Mouse (Mus musculus) G1E (cell line): Measurements from ENCODE around the gene Cpeb2. TPM values are rescaled to one million over a fixed set of nuclear protein-coding genes. Genes with fewer than 3 reads are reported as not detected.
A peak's percentile ranks its signal among the peaks of the same experiment; 100 is the strongest.

ENCODE experiments used
- ATAC-seq: 2 replicates; pipeline ENCODE4 v1.8.0; 2016; ENCODE audit warnings: mild to moderate bottlenecking; ENCODE audit not compliant: insufficient number of reproducible peaks, poor library complexity, low FRiP score, severe bottlenecking; ENCODE audit errors: extremely low read depth
- DNase-seq: peaks from one replicate; pipeline ENCODE4 v3.0.0; 2012; ENCODE audit warnings: low spot score
- H3K27me3 ChIP-seq: 2 replicates; pipeline ENCODE4 v1.6.1; 2012; ENCODE audit warnings: mild to moderate bottlenecking, low read length, inconsistent platforms; ENCODE audit not compliant: insufficient read depth
- H3K36me3 ChIP-seq: replicated peaks from 2 replicates; pipeline ENCODE3; 2012; ENCODE audit warnings: mild to moderate bottlenecking, inconsistent platforms
- H3K4me1 ChIP-seq: 2 replicates; pipeline ENCODE4 v1.6.1; 2012; ENCODE audit warnings: low read depth, low read length, inconsistent platforms, mixed read lengths; ENCODE audit not compliant: insufficient read depth
- H3K4me3 ChIP-seq: 2 replicates; pipeline ENCODE4 v1.5.1; 2012; ENCODE audit warnings: low read depth, mild to moderate bottlenecking, inconsistent platforms, low read length, moderate library complexity, mixed read lengths
- H3K9me3 ChIP-seq: replicated peaks from 2 replicates; pipeline ENCODE4 v1.6.1; 2012; ENCODE audit warnings: inconsistent platforms
- CTCF ChIP-seq: IDR thresholded peaks from 2 replicates; pipeline ENCODE4 v1.5.1; 2012; ENCODE audit warnings: low read depth, low read length, inconsistent platforms, mixed read lengths
- GATA1 ChIP-seq: IDR thresholded peaks from 2 replicates; pipeline ENCODE4 v1.6.1; 2012; ENCODE audit warnings: borderline replicate concordance, low read length, inconsistent platforms, mixed read lengths
- GATA2 ChIP-seq: IDR thresholded peaks from 2 replicates; pipeline ENCODE4 v1.6.1; 2012; ENCODE audit warnings: low read depth, low read length, inconsistent platforms, borderline replicate concordance
- POLR2AphosphoS5 ChIP-seq: IDR thresholded peaks from 2 replicates; pipeline ENCODE4 v1.6.1; 2012; ENCODE audit warnings: low read depth, low read length, inconsistent platforms; ENCODE audit not compliant: insufficient replicate concordance
- TAL1 ChIP-seq: conservative IDR thresholded peaks from 2 replicates; pipeline ENCODE4 v1.6.1; 2012; ENCODE audit warnings: low read depth, low read length, inconsistent platforms, mixed read lengths
- polyA plus RNA-seq: library from polyadenylated mRNA; stranded (reverse); fragments of >175 nt; gene quantifications from 2 replicates; pipeline ENCODE4 v1.2.3, GENCODE M21; 2012
- total RNA-seq, 2 experiments: library from RNA; stranded (forward) in 1 of 2; stranded (reverse) in 1 of 2; fragments of 200-1000 nt in 1 of 2; fragments of >200 nt in 1 of 2; fragmentation: Nextera tagmentation in 1 of 2; gene quantifications; 2 replicates each; pipeline ENCODE4 v1.2.3; 2014 to 2017

Gene Cpeb2
- total and polyA plus RNA-seq, 3 experiments = 3.1 to 13.1 (median 7.5) TPM

DNA sequence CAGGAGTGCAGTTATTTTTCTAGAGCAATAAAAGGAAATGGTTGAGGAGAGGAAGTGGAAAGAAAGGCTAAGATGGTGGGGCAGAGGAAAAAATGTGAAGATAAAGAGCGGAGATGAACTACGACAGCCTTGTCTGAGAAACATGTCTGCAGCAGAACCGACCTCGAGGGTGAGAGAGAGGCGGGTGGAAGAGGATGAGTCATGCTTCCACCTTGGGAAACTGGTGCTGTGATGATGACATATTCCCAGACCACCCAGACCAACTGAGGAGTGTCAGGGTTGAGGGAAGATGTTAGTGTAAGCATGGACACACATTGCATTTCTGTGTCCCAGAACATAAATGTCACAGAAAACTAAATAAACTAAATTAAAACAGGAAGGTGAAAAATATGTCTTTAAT lies 5.4 kb upstream of the Cpeb2 start:
- TF ChIP-seq CTCF (no peak), TAL1 (no peak), GATA2 (no peak)
- H3K27me3 ChIP-seq = peaks cover 22% of the 10 kb centered on the region
- no peak for DNase-seq
- no peaks in the 10 kb centered on the region for H3K9me3 ChIP-seq
- H3K36me3 ChIP-seq = no peaks in the 10 kb centered on the region
- H3K4me3 ChIP-seq = no peak overlapping the region
- no peak for ATAC-seq
- H3K4me1 ChIP-seq = peaks cover 9% of the 10 kb centered on the region; the same call in 1 of the 2 replicates

DNA sequence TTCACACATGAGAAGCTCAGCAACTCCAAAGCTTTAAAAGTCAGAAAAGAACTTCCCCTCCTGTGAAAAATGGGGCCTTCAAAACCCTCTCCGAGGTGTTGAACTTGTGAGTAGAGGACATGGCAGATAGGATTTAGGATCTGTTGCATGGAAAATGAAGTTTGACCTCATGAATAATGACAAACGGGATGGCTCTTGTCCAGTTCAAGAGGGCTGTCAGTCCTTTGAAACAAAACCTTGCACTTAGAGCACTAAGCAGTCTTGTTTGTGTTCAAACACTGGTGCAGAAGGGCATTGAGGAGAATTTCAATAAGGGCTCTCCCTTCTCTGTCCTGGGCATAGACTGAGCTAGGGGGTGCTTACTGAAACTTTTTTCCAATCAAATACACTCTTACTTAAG lies 1.9 kb upstream of the Cpeb2 start:
- Histone ChIP-seq H3K36me3 (no peaks in the 10 kb centered on the region), H3K4me3 (no peak overlapping the region), H3K27me3 (peaks cover 24% of the 10 kb centered on the region), H3K4me1 (peaks cover 16% of the 10 kb centered on the region), H3K9me3 (no peaks in the 10 kb centered on the region)
- DNase-seq (no peak), ATAC-seq (no peak)
- TF ChIP-seq POLR2AphosphoS5 (no peak), GATA2 (no peak), GATA1 (no peak), CTCF (no peak), TAL1 (no peak)

DNA sequence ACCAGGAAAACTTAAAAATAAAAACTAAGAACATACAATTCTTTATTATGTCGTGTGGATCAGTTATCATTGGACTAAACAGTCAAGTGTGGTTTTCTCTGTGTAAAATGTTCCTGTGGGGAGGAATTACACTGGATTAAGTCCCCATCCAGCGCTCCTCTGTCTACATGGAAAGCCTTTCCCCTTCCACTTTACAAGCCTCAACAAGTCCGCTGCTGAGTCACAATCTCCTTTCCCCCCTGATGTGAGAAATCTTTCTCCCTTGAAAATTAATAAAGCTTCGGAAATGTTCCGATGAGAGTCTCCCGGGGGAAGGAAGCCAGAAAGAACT lies 856 bp upstream of the Cpeb2 start:
- no peak for DNase-seq
- no peaks in the 10 kb centered on the region for H3K9me3 ChIP-seq
- TF ChIP-seq GATA1 (no peak), GATA2 (no peak)
- H3K36me3 ChIP-seq = peaks cover under 1% of the 10 kb centered on the region
- peaks cover 24% of the 10 kb centered on the region for H3K27me3 ChIP-seq
- peaks cover 16% of the 10 kb centered on the region for H3K4me1 ChIP-seq
- 0 out of 2 replicates have a peak, but pooled peaks have one; percentile 1 for ATAC-seq
- peak overlapping the region; percentile 89 for H3K4me3 ChIP-seq

DNA sequence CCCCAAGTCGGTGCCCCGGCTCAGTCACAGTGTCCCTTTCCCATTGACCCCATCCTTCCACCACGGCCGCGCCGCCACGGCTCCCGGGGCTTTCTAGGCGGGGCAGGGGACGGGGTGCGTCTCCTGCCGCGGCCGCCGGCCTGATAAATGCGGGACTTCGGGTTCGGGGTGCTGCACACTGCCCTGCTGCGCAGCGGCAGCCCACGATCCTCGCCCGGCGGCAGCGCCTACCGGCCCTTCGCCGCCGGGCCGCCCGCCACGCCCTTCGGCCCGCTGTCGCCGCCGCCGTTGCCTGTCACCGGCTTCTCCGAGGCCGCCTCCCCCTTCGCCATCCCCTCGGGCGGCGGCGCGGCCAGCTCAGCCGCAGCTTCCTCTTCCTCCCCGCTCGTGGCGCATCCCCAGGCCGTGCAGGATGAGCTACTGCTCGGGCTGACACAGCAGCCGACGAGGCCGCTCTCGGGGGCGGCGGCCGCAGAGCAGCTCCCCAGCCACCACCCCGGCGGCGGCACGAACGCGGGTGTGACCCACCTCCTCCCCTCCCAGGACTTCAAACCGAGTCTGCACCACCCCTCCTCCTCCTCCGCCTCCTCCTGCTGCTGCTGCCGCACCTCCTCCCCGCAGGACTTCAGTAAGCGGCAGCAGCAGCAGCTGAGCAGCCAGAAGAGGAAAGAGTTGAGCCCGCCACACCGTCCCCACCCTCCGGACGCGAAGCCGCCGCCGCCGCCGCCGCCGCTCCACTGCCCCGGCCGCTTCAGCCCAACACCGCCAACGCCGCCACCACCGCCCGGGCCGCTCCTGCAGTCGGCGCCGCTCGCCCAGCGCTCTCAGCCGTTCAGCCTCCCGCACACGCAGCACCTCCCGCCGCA lies 579 bp downstream of the Cpeb2 start:
- Histone ChIP-seq H3K4me1 (peaks cover 16% of the 10 kb centered on the region), H3K27me3 (peaks cover 15% of the 10 kb centered on the region), H3K36me3 (peaks cover 6% of the 10 kb centered on the region), H3K4me3 (peak overlapping the region; percentile 89), H3K9me3 (no peaks in the 10 kb centered on the region)
- peak; percentile 31 for ATAC-seq
- TF ChIP-seq GATA2 (no peak), TAL1 (no peak), GATA1 (no peak), CTCF (no peak), POLR2AphosphoS5 (no peak)
- peak; percentile 62 for DNase-seq

DNA sequence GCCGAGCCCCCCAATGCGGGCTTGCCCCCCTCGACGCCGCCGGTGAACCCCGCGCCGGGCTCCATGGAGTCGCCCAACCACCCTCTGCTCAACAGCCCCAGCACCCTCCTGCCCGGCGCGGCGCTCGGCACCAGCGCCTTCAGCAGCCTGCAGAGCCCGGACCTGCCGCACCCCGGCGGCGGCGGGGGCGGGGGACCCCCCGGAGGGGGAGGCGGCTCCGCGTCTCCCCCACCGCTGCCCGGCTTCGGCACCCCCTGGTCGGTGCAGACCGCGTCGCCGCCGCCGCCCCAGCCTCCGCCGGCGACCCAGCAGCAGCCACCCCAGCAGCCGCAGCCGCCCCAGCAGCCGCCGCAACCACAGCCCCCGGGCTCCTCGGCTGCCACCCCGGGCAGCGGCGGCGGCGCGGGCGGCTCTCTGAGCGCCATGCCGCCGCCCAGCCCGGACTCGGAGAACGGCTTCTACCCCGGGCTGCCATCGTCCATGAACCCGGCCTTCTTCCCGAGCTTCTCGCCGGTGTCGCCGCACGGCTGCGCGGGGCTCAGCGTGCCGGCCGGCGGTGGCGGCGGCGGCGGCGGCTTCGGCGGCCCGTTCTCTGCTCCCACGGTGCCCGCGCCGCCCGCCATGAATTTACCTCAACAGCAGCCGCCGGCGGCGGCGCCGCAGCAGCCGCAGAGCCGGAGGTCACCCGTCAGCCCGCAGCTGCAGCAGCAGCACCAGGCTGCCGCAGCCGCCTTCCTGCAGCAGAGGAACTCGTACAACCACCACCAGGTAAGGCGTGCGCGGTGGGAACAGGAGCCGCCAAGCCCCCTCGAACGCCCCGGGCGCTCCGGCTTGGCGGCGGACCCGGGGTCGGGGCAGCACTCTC lies 1.6 kb downstream of the Cpeb2 start:
- Histone ChIP-seq H3K9me3 (no peaks in the 10 kb centered on the region), H3K27me3 (peaks cover 7% of the 10 kb centered on the region), H3K4me1 (peaks cover 23% of the 10 kb centered on the region), H3K4me3 (peak overlapping the region; percentile 89), H3K36me3 (peaks cover 11% of the 10 kb centered on the region)
- TF ChIP-seq CTCF = no peak
- no peak for TF ChIP-seq GATA1
- peak; percentile 50 for DNase-seq
- ATAC-seq = no peak

DNA sequence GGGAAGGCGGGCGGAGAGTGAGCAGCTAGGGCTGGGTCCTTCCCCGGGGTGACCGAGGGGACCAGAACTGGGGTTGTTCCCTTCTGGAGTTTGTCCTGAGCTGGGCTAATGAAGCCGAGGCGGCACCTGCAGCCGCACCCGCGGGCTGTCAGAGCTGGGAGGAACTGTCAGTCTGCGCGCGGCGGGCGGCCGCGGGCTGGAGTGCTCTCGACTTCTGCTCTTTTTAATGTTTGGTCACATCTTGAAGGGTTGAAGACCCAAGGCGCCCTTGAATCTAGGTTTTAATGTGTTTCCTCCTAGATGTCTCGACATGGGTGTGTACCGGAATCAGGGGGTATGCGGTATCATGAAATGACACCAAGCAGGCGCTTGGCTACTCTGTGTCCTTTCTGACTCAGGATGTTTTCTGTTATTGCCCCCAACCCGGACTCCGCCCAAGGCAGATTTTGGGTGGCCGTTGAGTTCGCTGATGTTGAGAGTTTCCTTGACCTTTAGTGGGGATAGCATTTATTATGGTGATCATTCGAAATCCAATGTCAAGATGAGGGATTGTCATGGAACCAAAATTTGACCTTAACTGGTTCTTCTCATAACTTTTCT lies 2.3 kb downstream of the Cpeb2 start:
- ATAC-seq (no peak), DNase-seq (no peak)
- H3K4me1 ChIP-seq = peaks cover 24% of the 10 kb centered on the region

More for the DNA sequence above, 2.3 kb downstream of the Cpeb2 start:
- Histone ChIP-seq H3K36me3 (peaks cover 15% of the 10 kb centered on the region), H3K4me3 (peak overlapping the region; percentile 89), H3K9me3 (no peaks in the 10 kb centered on the region), H3K27me3 (peaks cover 4% of the 10 kb centered on the region)
- TF ChIP-seq CTCF = no peak
- no peak for TF ChIP-seq POLR2AphosphoS5
- no peak for TF ChIP-seq TAL1
- no peak for TF ChIP-seq GATA1
- TF ChIP-seq GATA2 = no peak
